Mouse (Mus musculus): ENCODE results near the gene Bbox1. TPM values are rescaled to one million over a fixed set of nuclear protein-coding genes. Genes with fewer than 3 reads are reported as not detected.

Bbox1 gene
- total RNA-seq, 2 experiments from 2014 or later, result not detected

GRCm38 (mm10) chr2:110274160-110274559 lies 40.2 kb downstream of the Bbox1 start:
- DNase-seq, result no peak

GRCm38 (mm10) chr2:110269281-110269680 lies 45.1 kb downstream of the Bbox1 start:
- DNase-seq, result no peak

GRCm38 (mm10) chr2:110232252-110232651 lies 82.1 kb downstream of the Bbox1 start:
- DNase-seq, result no peak

GRCm38 (mm10) chr2:110230753-110231152 lies 83.6 kb downstream of the Bbox1 start:
- peak in 1 of 2 experiments; percentile 23 for DNase-seq

- peak; percentile 27 to 61 for DNase-seq
These were observed 84.9 kb downstream of the Bbox1 start for GRCm38 (mm10) chr2:110229143-110230087.

GRCm38 (mm10) chr2:110226421-110226820 lies 87.9 kb downstream of the Bbox1 start:
- no peak for DNase-seq

GRCm38 (mm10) chr2:110225969-110226368 lies 88.4 kb downstream of the Bbox1 start:
- no peak for DNase-seq

GRCm38 (mm10) chr2:110222793-110223192 lies 91.6 kb downstream of the Bbox1 start:
- DNase-seq, result no peak

- no peak for DNase-seq
These were observed 93.9 kb downstream of the Bbox1 start for GRCm38 (mm10) chr2:110220492-110220891.

- DNase-seq, result no peak
These were observed 98.7 kb downstream of the Bbox1 start for GRCm38 (mm10) chr2:110215685-110216058.

- DNase-seq, result no peak
These were observed 99.2 kb downstream of the Bbox1 start for GRCm38 (mm10) chr2:110214991-110215684.

GRCm38 (mm10) chr2:110214278-110214677 lies 100.1 kb downstream of the Bbox1 start:
- no peak for DNase-seq

Other genes with a start within 250 kb of the Bbox1 start
- gene Fibin, start 48.6 kb upstream of the Bbox1 start, total RNA-seq (2021), result 1 to 10 TPM; 6.2 to 7.8 TPM

Measured in adrenal gland, postnatal 36 days (tissue).